Mouse (Mus musculus): Measurements from ENCODE around the gene Lsm4. TPM values are rescaled to one million over a fixed set of nuclear protein-coding genes. Genes with fewer than 3 reads are reported as not detected.
A peak's percentile ranks its signal among the peaks of the same experiment; 100 is the strongest.

Gene Lsm4
- total RNA-seq, 2 experiments from 2014 or later = 82.8 to 94.1 TPM

- peak; percentile 80 to 92 for DNase-seq
- intact Hi-C loops (cut with DNase I) = loop anchor here (1.0 to 5.0 kb wide), 5 partner anchors 32 to 148 kb away; no protein-coding TSS in a partner anchor
These were observed 47.7 kb downstream of the Lsm4 start for GRCm38 (mm10) chr8:70720739-70721138.

GRCm38 (mm10) chr8:70721601-70722000 lies 48.6 kb downstream of the Lsm4 start:
- intact Hi-C loops (cut with DNase I) = loop anchor here (2.0 to 5.0 kb wide), 2 partner anchors 101 to 147 kb away; no protein-coding TSS in a partner anchor
- no peak for DNase-seq

GRCm38 (mm10) chr8:70723486-70724210 lies 50.6 kb downstream of the Lsm4 start, which contains the start of gene Pde4c:
TSS of gene Pde4c (plus strand) at chr8:70723720.
- DNase-seq = no peak
- intact Hi-C loops (cut with DNase I) = loop anchor here (5.0 kb wide), 1 partner anchor 99 kb away; no protein-coding TSS in a partner anchor

GRCm38 (mm10) chr8:70724216-70724615 lies 51.2 kb downstream of the Lsm4 start:
- intact Hi-C loops (cut with DNase I) = loop anchor here (5.0 kb wide), 1 partner anchor 98 kb away; no protein-coding TSS in a partner anchor

GRCm38 (mm10) chr8:70725792-70726447 lies 52.9 kb downstream of the Lsm4 start:
- intact Hi-C loops (cut with DNase I) = loop anchor here (2.0 kb wide), 1 partner anchor 15 kb away; no protein-coding TSS in a partner anchor
- DNase-seq = peak; percentile 55 to 65

More at GRCm38 (mm10) chr8:70724216-70724615, 51.2 kb downstream of the Lsm4 start:
- no peak for DNase-seq

- no peak for DNase-seq
- intact Hi-C loops (cut with DNase I) = loop anchor here (2.0 kb wide), 1 partner anchor 14 kb away; no protein-coding TSS in a partner anchor
These were observed 53.7 kb downstream of the Lsm4 start for GRCm38 (mm10) chr8:70726721-70727120.

Other genes starting within 250 kb of the Lsm4 start
- gene Crtc1, start 233.7 kb upstream of the Lsm4 start, total RNA-seq (2021) = 10 to 100 TPM; 11.0 to 15.6 TPM
- 1 to 10 TPM; 8.4 to 8.9 TPM for gene Klhl26, start 196.3 kb upstream of the Lsm4 start, total RNA-seq (2021)
- gene Tmem59l, start 185.9 kb upstream of the Lsm4 start, total RNA-seq (2021) = not detected
- gene Crlf1, start 180.1 kb upstream of the Lsm4 start, total RNA-seq (2021) = under 1 TPM; 0.38 to 0.72 TPM
- gene Rex1bd, start 166.5 kb upstream of the Lsm4 start, total RNA-seq (2021) = 100 to 1,000 TPM; 108 to 114 TPM
- gene Uba52, start 162.4 kb upstream of the Lsm4 start, total RNA-seq (2021) = 1,000 to 10,000 TPM; 1,604 to 1,683 TPM
- 100 to 1,000 TPM; 185 to 190 TPM for gene Fkbp8, start 145.5 kb upstream of the Lsm4 start, total RNA-seq (2021)
- 10 to 100 TPM; 79.5 to 81.3 TPM for gene Kxd1, start 145.3 kb upstream of the Lsm4 start, total RNA-seq (2021)
- 10 to 100 TPM; 15.9 to 17.9 TPM for gene Ell, start 133.8 kb upstream of the Lsm4 start, total RNA-seq (2021)
- 10 to 100 TPM; 25.8 to 29.6 TPM for gene Isyna1, start 78.9 kb upstream of the Lsm4 start, total RNA-seq (2021)
- gene Ssbp4, start 64.4 kb upstream of the Lsm4 start, total RNA-seq (2021) = 10 to 100 TPM; 54.7 to 55.6 TPM
- 1 to 10 TPM; 1.1 to 1.6 TPM for gene Lrrc25, start 57.1 kb upstream of the Lsm4 start, total RNA-seq (2021)
- gene Gdf15, start 40.8 kb upstream of the Lsm4 start, total RNA-seq (2021) = 1 to 10 TPM in 1 of 2 experiments, under 1 TPM in 1; 0.86 to 1.1 TPM
- gene Pgpep1, start 12.9 kb upstream of the Lsm4 start, total RNA-seq (2021) = 10 to 100 TPM; 39.6 to 42.9 TPM
- 100 to 1,000 TPM; 178 to 214 TPM for gene Jund, start 25.7 kb downstream of the Lsm4 start, total RNA-seq (2021)
- under 1 TPM in 1 of 2 experiments, not detected in 1; 0.07 TPM for gene Iqcn, start 30.2 kb downstream of the Lsm4 start, total RNA-seq (2021)
- not detected for gene Gm3336, start 45.3 kb downstream of the Lsm4 start, total RNA-seq (2021)
- 1 to 10 TPM; 2.0 to 4.0 TPM for gene Pde4c, start 50.5 kb downstream of the Lsm4 start, total RNA-seq (2021)
- 10 to 100 TPM; 37.3 to 38.9 TPM for gene Rab3a, start 81.4 kb downstream of the Lsm4 start, total RNA-seq (2021)
- gene Mpv17l2, start 87.7 kb downstream of the Lsm4 start, total RNA-seq (2021) = 10 to 100 TPM; 32.0 to 39.7 TPM
- gene Pik3r2, start 103.5 kb downstream of the Lsm4 start, total RNA-seq (2021) = 10 to 100 TPM; 37.1 to 40.2 TPM
- 1 to 10 TPM; 7.9 to 9.3 TPM for gene Mast3, start 131.8 kb downstream of the Lsm4 start, total RNA-seq (2021)
- gene Il12rb1, start 135.2 kb downstream of the Lsm4 start, total RNA-seq (2021) = under 1 TPM in 1 of 2 experiments, not detected in 1; 0.53 TPM
- 10 to 100 TPM in 1 of 2 experiments, 1 to 10 TPM in 1; 4.7 to 18.5 TPM for gene Arrdc2, start 166.5 kb downstream of the Lsm4 start, total RNA-seq (2021)
- 1 to 10 TPM; 3.1 to 3.7 TPM for gene Kcnn1, start 190.0 kb downstream of the Lsm4 start, total RNA-seq (2021)
- gene Ccdc124, start 200.7 kb downstream of the Lsm4 start, total RNA-seq (2021) = 10 to 100 TPM; 40.9 to 41.1 TPM
- under 1 TPM in 1 of 2 experiments, not detected in 1; 0.10 TPM for gene Slc5a5, start 219.5 kb downstream of the Lsm4 start, total RNA-seq (2021)
- 1,000 to 10,000 TPM; 1,171 to 1,193 TPM for gene Rpl18a, start 224.2 kb downstream of the Lsm4 start, total RNA-seq (2021)
- gene Map1s, start 232.7 kb downstream of the Lsm4 start, total RNA-seq (2021) = 10 to 100 TPM; 31.0 to 32.3 TPM